Mouse (Mus musculus) embryonic facial prominence, embryonic 11.5 days (tissue): ENCODE results near the gene Ruvbl1. TPM values are rescaled to one million over a fixed set of nuclear protein-coding genes. Genes with fewer than 3 reads are reported as not detected.

ENCODE experiments used
- ATAC-seq: fragments of 200-750 bp; cut with Nextera tagmentation; replicated peaks from 2 replicates; pipeline ENCODE4 v1.8.0; 2017; ENCODE audit warnings: low read depth; ENCODE audit not compliant: insufficient number of reproducible peaks, low FRiP score, low TSS enrichment
- DNase-seq: peaks from one replicate; pipeline ENCODE4 v3.0.0-alpha.2; 2015; ENCODE audit warnings: low spot score
- H3K27ac ChIP-seq: fragments of 300-500 bp; sonication (generic); replicated peaks from 2 replicates; pipeline ENCODE4 v1.5.1; 2014; ENCODE audit warnings: mild to moderate bottlenecking, low read depth, low read length, control low read depth
- H3K27me3 ChIP-seq: fragments of 300-500 bp; sonication (generic); 2 replicates; pipeline ENCODE4 v1.6.1; 2014; ENCODE audit warnings: mild to moderate bottlenecking, low read length, moderate library complexity, mixed read lengths; ENCODE audit not compliant: control insufficient read depth, insufficient read depth
- H3K36me3 ChIP-seq: fragments of 300-500 bp; sonication (generic); replicated peaks from 2 replicates; pipeline ENCODE4 v1.6.1; 2014; ENCODE audit warnings: low read depth, mild to moderate bottlenecking, low read length, moderate library complexity, mixed read lengths; ENCODE audit not compliant: control insufficient read depth, insufficient read depth
- H3K4me1 ChIP-seq: fragments of 300-500 bp; sonication (generic); 2 replicates; pipeline ENCODE4 v1.6.1; 2014; ENCODE audit warnings: low read length, mixed read lengths; ENCODE audit not compliant: control insufficient read depth, insufficient read depth
- H3K4me2 ChIP-seq: fragments of 300-500 bp; sonication (generic); 2 replicates; pipeline ENCODE4 v1.6.1; 2014; ENCODE audit warnings: low read depth, mild to moderate bottlenecking, control low read depth, low read length, moderate library complexity
- H3K4me3 ChIP-seq: fragments of 300-500 bp; sonication (generic); 2 replicates; pipeline ENCODE4 v1.5.1; 2014; ENCODE audit warnings: low read depth, low read length, control low read depth
- H3K9ac ChIP-seq: fragments of 300-500 bp; sonication (generic); replicated peaks from 2 replicates; pipeline ENCODE4 v1.6.1; 2014; ENCODE audit warnings: mild to moderate bottlenecking, control low read depth, low read length
- H3K9me3 ChIP-seq: fragments of 300-500 bp; sonication (generic); replicated peaks from 2 replicates; pipeline ENCODE4 v1.6.1; 2016; ENCODE audit warnings: mild to moderate bottlenecking, low read length, inconsistent platforms, mixed read lengths; ENCODE audit not compliant: control insufficient read depth
- WGBS: fragments of 180-500 bp; shearing (Covaris S2); extraction: QIAGEN DNeasy Blood & Tissue Kit; methylation state at CpG from one replicate; pipeline ENCODE4 v1.1.7; 2014; 5-methylcytosine and 5-hydroxymethylcytosine counted together
- polyA plus RNA-seq: library from polyadenylated mRNA; unstranded; fragments of >200 nt; fragmentation: Nextera tagmentation; extraction: Ambion mirVana; gene quantifications from 2 replicates; pipeline ENCODE4 v1.2.1, GENCODE M21; 2014

Gene Ruvbl1
- polyA plus RNA-seq, 1 experiment from 2014 or later = 185 TPM

DNA sequence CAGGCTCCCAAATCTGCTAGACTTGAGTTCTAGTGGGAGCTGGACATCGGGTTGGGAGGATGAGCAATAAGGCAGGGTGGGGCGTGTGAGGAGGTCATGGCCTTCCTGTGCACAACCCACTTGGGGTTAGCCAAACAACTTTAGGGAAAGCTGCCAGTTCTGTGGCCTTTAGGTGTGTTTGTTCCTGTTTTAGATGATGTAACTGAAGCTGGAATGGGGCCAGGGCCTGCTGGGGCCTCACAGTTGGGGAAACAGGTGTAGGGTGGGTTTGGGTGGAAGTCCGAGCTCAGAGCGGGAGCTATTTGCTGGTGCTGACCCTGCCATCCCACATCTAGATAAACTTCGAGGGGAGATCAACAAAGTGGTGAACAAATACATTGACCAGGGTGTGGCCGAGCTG, 20.2 kb downstream of the Ruvbl1 start:
- Histone ChIP-seq H3K27ac (no peak overlapping the region), H3K4me2 (no peak overlapping the region), H3K27me3 (no peaks in the 10 kb centered on the region), H3K9me3 (no peaks in the 10 kb centered on the region), H3K9ac (no peak overlapping the region), H3K4me3 (no peak overlapping the region), H3K36me3 (peaks cover 9% of the 10 kb centered on the region; the same call in 1 of the 2 replicates), H3K4me1 (no peaks in the 10 kb centered on the region)
- 89% methylated on average over 6 of the region's 6 CpGs for WGBS
- ATAC-seq (no peak), DNase-seq (no peak)

- Histone ChIP-seq H3K36me3 (peaks cover 9% of the 10 kb centered on the region; the same call in 1 of the 2 replicates), H3K9me3 (no peaks in the 10 kb centered on the region)
- peak; percentile 57 for DNase-seq
Measured at GRCm38 (mm10) chr6:88486893-88487292, 21.7 kb downstream of the Ruvbl1 start.

DNA sequence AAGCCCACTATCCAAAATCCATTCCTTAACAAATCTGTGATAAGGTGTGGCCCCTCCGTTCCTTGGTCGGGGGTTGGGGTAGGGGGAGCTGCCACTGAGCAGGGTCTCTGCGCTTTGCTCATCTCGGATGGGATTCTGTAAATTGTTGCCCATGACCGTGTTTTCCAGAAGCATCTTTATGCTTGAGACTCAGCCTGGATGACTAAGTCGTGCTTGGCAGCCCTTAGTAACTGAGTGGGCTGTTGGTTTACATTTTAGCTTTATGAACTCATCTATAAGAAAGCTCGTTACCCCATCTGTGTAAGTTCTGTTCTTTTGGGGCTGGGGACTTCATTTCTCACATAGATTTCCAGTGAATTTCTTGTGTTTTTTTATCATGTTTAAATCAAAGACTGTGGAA, 23.8 kb downstream of the Ruvbl1 start:
- Histone ChIP-seq H3K9ac (no peak overlapping the region), H3K4me1 (no peaks in the 10 kb centered on the region), H3K27ac (no peak overlapping the region), H3K4me2 (no peak overlapping the region), H3K4me3 (no peak overlapping the region), H3K9me3 (no peaks in the 10 kb centered on the region), H3K36me3 (peaks cover 9% of the 10 kb centered on the region; the same call in 1 of the 2 replicates), H3K27me3 (no peaks in the 10 kb centered on the region)
- no peak for ATAC-seq
- DNase-seq = no peak
- WGBS = 92% methylated on average over 7 of the region's 7 CpGs

More at GRCm38 (mm10) chr6:88486893-88487292, 21.7 kb downstream of the Ruvbl1 start:
- no peaks in the 10 kb centered on the region for H3K27me3 ChIP-seq
- no peaks in the 10 kb centered on the region for H3K4me1 ChIP-seq
- no peak overlapping the region for H3K9ac ChIP-seq
- no peak overlapping the region for H3K4me3 ChIP-seq
- ATAC-seq = no peak
- H3K27ac ChIP-seq = no peak overlapping the region
- H3K4me2 ChIP-seq = no peak overlapping the region
- WGBS = 83% methylated on average over 8 of the region's 8 CpGs

DNA sequence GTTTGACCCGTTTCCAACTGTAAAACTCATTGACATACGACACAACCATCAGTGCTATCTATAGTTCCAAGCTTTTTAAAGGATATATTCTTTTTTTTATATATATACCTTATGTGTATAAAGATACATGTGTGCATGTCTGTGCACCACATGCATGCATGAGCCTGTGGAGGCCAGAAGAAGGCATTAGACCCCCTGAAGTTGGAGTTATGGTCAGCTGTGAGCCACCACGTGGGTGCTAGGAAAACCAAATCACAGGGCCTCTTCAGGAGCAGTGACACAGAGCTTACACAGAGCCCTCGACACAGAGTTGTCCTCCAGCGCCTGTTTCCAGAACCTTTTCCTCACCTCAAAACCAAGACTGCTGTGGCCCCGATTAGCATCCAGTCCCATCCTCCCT, 24.6 kb downstream of the Ruvbl1 start:
- no peak overlapping the region for H3K27ac ChIP-seq
- H3K9ac ChIP-seq = no peak overlapping the region
- H3K4me2 ChIP-seq = no peak overlapping the region
- no peak overlapping the region for H3K4me3 ChIP-seq
- no peak for DNase-seq
- H3K36me3 ChIP-seq = peaks cover 9% of the 10 kb centered on the region; the same call in 1 of the 2 replicates
- no peaks in the 10 kb centered on the region for H3K4me1 ChIP-seq
- H3K27me3 ChIP-seq = no peaks in the 10 kb centered on the region
- ATAC-seq = no peak
- H3K9me3 ChIP-seq = no peaks in the 10 kb centered on the region
- WGBS = 86% methylated on average over 6 of the region's 6 CpGs

DNA sequence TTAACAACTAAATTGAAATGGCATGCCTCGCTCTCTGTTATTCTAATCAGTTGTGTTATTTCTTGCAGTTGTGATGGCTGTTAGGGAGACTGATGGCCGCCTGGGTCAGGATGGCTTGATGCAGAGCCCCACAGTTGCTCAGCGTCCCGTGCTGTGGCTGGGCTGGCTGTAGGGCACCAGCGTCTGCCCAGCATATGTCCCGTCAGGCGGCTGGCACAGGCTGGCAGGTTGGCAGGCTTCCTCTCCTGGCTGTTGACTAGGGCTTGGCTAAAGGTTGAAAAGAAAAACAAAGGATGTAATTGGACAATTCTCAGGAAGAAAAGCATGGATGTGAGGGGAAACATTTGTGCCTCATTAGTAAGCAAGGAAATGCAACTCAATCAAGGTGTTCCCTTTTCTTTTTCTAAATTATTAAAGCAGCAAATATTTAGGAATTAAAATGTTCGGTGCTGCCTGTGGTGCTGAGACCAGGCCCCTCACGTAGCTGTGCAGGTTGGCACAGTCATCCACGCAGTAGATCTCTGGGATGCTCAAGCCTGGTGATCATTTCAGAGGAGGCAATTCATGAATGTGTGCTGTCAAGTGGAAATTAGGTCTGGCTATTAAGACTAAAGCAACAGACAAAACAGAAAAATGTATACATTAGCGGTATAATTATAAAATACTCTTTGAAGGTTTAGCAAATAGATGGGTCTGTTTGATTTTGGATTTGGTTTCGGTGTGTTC, 25.6 kb downstream of the Ruvbl1 start:
- 96% methylated on average over 12 of the region's 12 CpGs for WGBS
- Histone ChIP-seq H3K4me2 (no peak overlapping the region), H3K4me1 (no peaks in the 10 kb centered on the region), H3K4me3 (no peak overlapping the region), H3K27ac (no peak overlapping the region), H3K9ac (no peak overlapping the region), H3K9me3 (no peaks in the 10 kb centered on the region), H3K27me3 (no peaks in the 10 kb centered on the region), H3K36me3 (peaks cover 5% of the 10 kb centered on the region; the same call in 1 of the 2 replicates)
- no peak for DNase-seq
- no peak for ATAC-seq

GRCm38 (mm10) chr6:88493712-88494111, 28.5 kb downstream of the Ruvbl1 start:
- H3K9me3 ChIP-seq = no peaks in the 10 kb centered on the region
- ATAC-seq (no peak), DNase-seq (no peak)
- no peak overlapping the region for H3K4me2 ChIP-seq
- H3K36me3 ChIP-seq = peaks cover 2% of the 10 kb centered on the region
- H3K27me3 ChIP-seq = no peaks in the 10 kb centered on the region
- no peak overlapping the region for H3K27ac ChIP-seq
- WGBS = 89% methylated on average over 6 of the region's 6 CpGs
- H3K4me3 ChIP-seq = no peak overlapping the region
- H3K9ac ChIP-seq = no peak overlapping the region
- H3K4me1 ChIP-seq = no peaks in the 10 kb centered on the region

DNA sequence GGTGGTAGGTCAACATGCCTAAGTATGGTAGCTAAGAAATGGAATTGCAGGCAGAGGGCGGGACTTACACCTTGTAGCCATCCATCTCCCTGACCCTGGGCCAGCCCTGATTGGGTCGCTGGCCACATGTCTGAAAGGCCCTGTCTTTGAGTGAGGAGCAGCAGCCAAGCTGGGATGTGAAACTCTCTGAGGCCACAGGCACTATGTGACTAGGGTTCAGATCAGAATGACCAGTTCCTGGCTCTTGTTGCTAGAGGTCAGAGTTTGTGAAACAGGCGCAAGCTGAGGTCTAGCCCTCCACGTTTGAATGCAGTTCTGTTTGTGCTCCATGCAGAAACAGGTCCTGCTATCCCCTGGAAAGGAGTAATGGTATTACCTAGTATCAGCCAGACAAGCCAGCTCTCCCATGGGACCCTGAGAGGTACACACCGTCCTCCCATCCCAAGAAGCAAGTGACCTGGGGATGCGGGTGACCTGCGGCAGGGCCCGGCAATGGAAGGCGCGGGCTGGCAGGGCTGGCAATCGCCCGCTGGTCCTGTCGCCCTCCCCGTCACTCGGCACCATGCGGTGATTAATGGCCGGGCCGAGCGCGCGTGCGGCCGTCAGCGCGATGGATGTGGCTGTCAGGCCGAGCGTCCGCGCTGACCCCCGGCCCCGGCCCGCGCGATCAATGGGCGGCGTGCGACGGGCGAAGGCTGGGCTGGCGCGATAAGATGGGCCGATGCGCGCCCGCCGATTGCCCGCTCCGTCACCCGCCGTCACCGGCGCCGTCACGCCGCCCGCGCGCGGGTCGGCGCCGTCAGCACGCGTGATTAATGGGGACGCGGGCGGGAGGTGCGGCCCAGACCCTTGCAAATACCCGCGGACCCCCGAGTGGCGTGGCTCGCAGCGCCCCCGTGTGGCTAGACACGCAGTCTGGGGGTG, 34.5 kb downstream of the Ruvbl1 start:
- Histone ChIP-seq H3K4me3 (peak overlapping the region; percentile 54), H3K27me3 (no peaks in the 10 kb centered on the region), H3K4me1 (no peaks in the 10 kb centered on the region), H3K9me3 (no peaks in the 10 kb centered on the region), H3K27ac (no peak overlapping the region), H3K9ac (peak overlapping the region; percentile 73), H3K4me2 (peak overlapping the region; percentile 94), H3K36me3 (peaks cover 9% of the 10 kb centered on the region)
- 3% methylated on average over 64 of the region's 76 CpGs for WGBS
- DNase-seq (peak; percentile 81), ATAC-seq (peak; percentile 82)
